Mouse (Mus musculus) yolk sac, embryonic 10.5 days (tissue): ENCODE results near the gene Gm20481.
"Not testable (repeated sequence)": the region's sequence is repeated elsewhere in the genome, so short reads cannot be mapped to it uniquely, and the experiment has no call there.

Experiments used
- DNase-seq: peaks from one replicate; pipeline ENCODE4 v3.0.0-alpha.2; 2017; ENCODE audit warnings: low spot score

Gm20481 gene

GRCm38 (mm10) chr17:34975581-34976492 is 6.1 kb downstream of the Gm20481 start:
- DNase-seq, result no peak

- DNase-seq, result no peak
These were observed 7.3 kb downstream of the Gm20481 start for GRCm38 (mm10) chr17:34977000-34977399.

GRCm38 (mm10) chr17:34978239-34978638 is 8.5 kb downstream of the Gm20481 start:
- no peak for DNase-seq

- peak; percentile 31 for DNase-seq
These were observed 9.9 kb downstream of the Gm20481 start for GRCm38 (mm10) chr17:34979631-34980030.

- DNase-seq, result peak; percentile 72
These were observed 10.9 kb downstream of the Gm20481 start for GRCm38 (mm10) chr17:34980655-34981054.

- peak; percentile 94 for DNase-seq
These were observed 12.0 kb downstream of the Gm20481 start, which contains the start of gene Lsm2 for GRCm38 (mm10) chr17:34981690-34982180. TSS of gene Lsm2 (plus strand) at chr17:34981862.

- no peak for DNase-seq
These were observed 12.6 kb downstream of the Gm20481 start for GRCm38 (mm10) chr17:34982328-34982727.

GRCm38 (mm10) chr17:34984218-34984617 is 14.5 kb downstream of the Gm20481 start:
- DNase-seq, result no peak

- no peak for DNase-seq
These were observed 25.0 kb downstream of the Gm20481 start for GRCm38 (mm10) chr17:34994751-34995150.

GRCm38 (mm10) chr17:34995192-34995591 is 25.5 kb downstream of the Gm20481 start:
- not testable (repeated sequence) for DNase-seq

- not testable (repeated sequence) for DNase-seq
These were observed 26.2 kb downstream of the Gm20481 start for GRCm38 (mm10) chr17:34995927-34996326.

- DNase-seq, result no peak
These were observed 26.9 kb downstream of the Gm20481 start for GRCm38 (mm10) chr17:34996411-34997141.

- no peak for DNase-seq
These were observed 27.4 kb downstream of the Gm20481 start for GRCm38 (mm10) chr17:34997142-34997483.

- no peak for DNase-seq
These were observed 29.1 kb downstream of the Gm20481 start for GRCm38 (mm10) chr17:34998526-34999430.

GRCm38 (mm10) chr17:34999871-35000716 is 30.4 kb downstream of the Gm20481 start:
- DNase-seq, result peak; percentile 39

- DNase-seq, result peak; percentile 97
These were observed 31.2 kb downstream of the Gm20481 start, which contains the start of gene Vars for GRCm38 (mm10) chr17:35000717-35001451. TSS of gene Vars (plus strand) at chr17:35000987.

GRCm38 (mm10) chr17:35001452-35002152 is 31.9 kb downstream of the Gm20481 start:
- no peak for DNase-seq

- DNase-seq, result no peak
These were observed 32.6 kb downstream of the Gm20481 start for GRCm38 (mm10) chr17:35002153-35002865.
